ENCODE assay signal across 29 mouse cellular contexts in genomic region chr15:65196307-65196706, GRCm38 (mm10).
DNase-seq lines count a peak whose midpoint lies in the region; ATAC-seq and TF ChIP-seq lines count a peak whose summit lies in the region.
"Had no signal": no experiment of that assay in that cellular context is flagged by ENCODE, and none has a peak within 500 bp of the region (broad histone marks: within the 10 kb centered on the region; RNA-seq: fewer than 3 reads in every experiment).

No protein-coding gene starts in this region.

- intact Hi-C loops in heart, postnatal 10 days (cut with DNase I), result no loop called here

- no peak overlapping the region for H3K9ac ChIP-seq in embryonic facial prominence, embryonic 12.5 days
- H3K9ac ChIP-seq in heart, embryonic 11.5 days (ENCODE audit: low read depth, low read length), result no peak overlapping the region
- no peak overlapping the region for H3K9ac ChIP-seq in hindbrain, embryonic 13.5 days
- no peak overlapping the region for H3K9ac ChIP-seq in hindbrain, embryonic 14.5 days
- H3K9ac ChIP-seq in midbrain, postnatal 0 days (replicated peaks; ENCODE audit: low read length, poor library complexity, severe bottlenecking), result no peak overlapping the region
- no peak overlapping the region for H3K9ac ChIP-seq in midbrain, embryonic 15.5 days
- H3K9ac ChIP-seq: embryonic facial prominence, embryonic 15.5 days; forebrain, embryonic 15.5 days; heart, embryonic 12.5 days; heart, embryonic 15.5 days; intestine, embryonic 15.5 days had no signal

- H3K27ac ChIP-seq in embryonic facial prominence, embryonic 12.5 days, result no peak overlapping the region
- no peak overlapping the region for H3K27ac ChIP-seq in embryonic facial prominence, embryonic 10.5 days (replicated peaks)
- H3K27ac ChIP-seq in heart, embryonic 11.5 days (ENCODE audit: low read depth, low read length), result no peak overlapping the region
- H3K27ac ChIP-seq in hindbrain, embryonic 13.5 days, result no peak overlapping the region
- no peak overlapping the region for H3K27ac ChIP-seq in hindbrain, embryonic 14.5 days
- H3K27ac ChIP-seq in midbrain, postnatal 0 days (ENCODE audit: low read depth, low read length), result no peak overlapping the region
- H3K27ac ChIP-seq in midbrain, embryonic 15.5 days, result no peak overlapping the region
- H3K27ac ChIP-seq: embryonic facial prominence, embryonic 15.5 days; forebrain, embryonic 15.5 days; heart, embryonic 15.5 days; intestine, embryonic 15.5 days had no signal

- no peaks in the 10 kb centered on the region for H3K36me3 ChIP-seq in embryonic facial prominence, embryonic 12.5 days
- no peaks in the 10 kb centered on the region for H3K36me3 ChIP-seq in embryonic facial prominence, embryonic 10.5 days (replicated peaks)
- no peaks in the 10 kb centered on the region for H3K36me3 ChIP-seq in heart, embryonic 11.5 days (ENCODE audit: control insufficient read depth, insufficient read depth, low read length)
- H3K36me3 ChIP-seq in hindbrain, embryonic 13.5 days, result no peaks in the 10 kb centered on the region
- no peaks in the 10 kb centered on the region for H3K36me3 ChIP-seq in hindbrain, embryonic 14.5 days (replicated peaks; ENCODE audit: control insufficient read depth, insufficient read depth)
- no peaks in the 10 kb centered on the region for H3K36me3 ChIP-seq in midbrain, postnatal 0 days (ENCODE audit: insufficient read depth, low read length)
- H3K36me3 ChIP-seq in midbrain, embryonic 15.5 days (replicated peaks), result no peaks in the 10 kb centered on the region
- H3K36me3 ChIP-seq: embryonic facial prominence, embryonic 15.5 days; forebrain, embryonic 15.5 days; G1E; heart, embryonic 12.5 days; heart, embryonic 15.5 days; intestine, embryonic 15.5 days had no signal

- H3K27me3 ChIP-seq in embryonic facial prominence, embryonic 12.5 days, result no peaks in the 10 kb centered on the region
- no peaks in the 10 kb centered on the region for H3K27me3 ChIP-seq in embryonic facial prominence, embryonic 10.5 days (replicated peaks; ENCODE audit: low read depth, poor library complexity, severe bottlenecking)
- H3K27me3 ChIP-seq in heart, embryonic 11.5 days (ENCODE audit: control insufficient read depth, insufficient read depth, low read length), result no peaks in the 10 kb centered on the region
- no peaks in the 10 kb centered on the region for H3K27me3 ChIP-seq in hindbrain, embryonic 13.5 days
- no peaks in the 10 kb centered on the region for H3K27me3 ChIP-seq in hindbrain, embryonic 14.5 days (ENCODE audit: control insufficient read depth, insufficient read depth, low read length)
- no peaks in the 10 kb centered on the region for H3K27me3 ChIP-seq in midbrain, postnatal 0 days (ENCODE audit: insufficient read depth, low read length)
- no peaks in the 10 kb centered on the region for H3K27me3 ChIP-seq in midbrain, embryonic 15.5 days (replicated peaks)
- H3K27me3 ChIP-seq: CH12.LX; embryonic facial prominence, embryonic 15.5 days; forebrain, embryonic 15.5 days; heart, embryonic 12.5 days; heart, embryonic 15.5 days; intestine, embryonic 15.5 days had no signal

- H3K4me2 ChIP-seq in embryonic facial prominence, embryonic 12.5 days (replicated peaks), result no peak overlapping the region
- H3K4me2 ChIP-seq in heart, embryonic 11.5 days, result no peak overlapping the region
- no peak overlapping the region for H3K4me2 ChIP-seq in hindbrain, embryonic 13.5 days
- no peak overlapping the region for H3K4me2 ChIP-seq in hindbrain, embryonic 14.5 days (replicated peaks)
- H3K4me2 ChIP-seq in midbrain, postnatal 0 days (ENCODE audit: low read depth, low read length, poor library complexity, severe bottlenecking), result no peak overlapping the region
- no peak overlapping the region for H3K4me2 ChIP-seq in midbrain, embryonic 15.5 days
- H3K4me2 ChIP-seq: embryonic facial prominence, embryonic 15.5 days; forebrain, embryonic 15.5 days; heart, embryonic 12.5 days; heart, embryonic 15.5 days; intestine, embryonic 15.5 days had no signal

- WGBS in embryonic facial prominence, embryonic 12.5 days, result 84% methylated on average over 3 of the region's 3 CpGs
- 92% methylated on average over 3 of the region's 3 CpGs for WGBS in embryonic facial prominence, embryonic 10.5 days
- WGBS in heart, embryonic 11.5 days (ENCODE audit: insufficient replicate concordance), result 79% methylated on average over 3 of the region's 3 CpGs
- 83% methylated on average over 3 of the region's 3 CpGs for WGBS in hindbrain, embryonic 13.5 days
- 88% methylated on average over 3 of the region's 3 CpGs for WGBS in hindbrain, embryonic 14.5 days
- 93% methylated on average over 3 of the region's 3 CpGs for WGBS in midbrain, postnatal 0 days
- WGBS in midbrain, embryonic 15.5 days, result 94% methylated on average over 3 of the region's 3 CpGs

- ATAC-seq in embryonic facial prominence, embryonic 12.5 days (ENCODE audit: insufficient number of reproducible peaks, insufficient read depth, low FRiP score, low TSS enrichment), result peak; percentile 41; the same call in 1 of the 2 replicates
- ATAC-seq in heart, embryonic 11.5 days (replicated peaks; ENCODE audit: insufficient number of reproducible peaks, low FRiP score, low TSS enrichment), result 0 out of 2 replicates have a peak, but pooled peaks have one; percentile 14
- ATAC-seq in hindbrain, embryonic 13.5 days (ENCODE audit: low FRiP score), result 0 out of 2 replicates have a peak, but pooled peaks have one; percentile 43
- ATAC-seq in hindbrain, embryonic 14.5 days (ENCODE audit: low FRiP score), result no peak
- ATAC-seq in midbrain, postnatal 0 days (ENCODE audit: low FRiP score), result 0 out of 2 replicates have a peak, but pooled peaks have one; percentile 54
- no peak for ATAC-seq in midbrain, embryonic 15.5 days (replicated peaks)
- ATAC-seq: forebrain, embryonic 15.5 days; intestine, embryonic 15.5 days; Patski had no signal

- no peak for TF ChIP-seq CTCF in midbrain, postnatal 0 days (IDR thresholded peaks at IDR 0.05)

- DNase-seq in embryonic facial prominence, embryonic 10.5 days (ENCODE audit: low spot score), result no peak
- no peak for DNase-seq in heart, postnatal 10 days
- no peak for DNase-seq in hindbrain, embryonic 14.5 days (ENCODE audit: low spot score)
- DNase-seq in midbrain, postnatal 0 days (ENCODE audit: low spot score), result no peak
- DNase-seq: adrenal gland, postnatal 10 days; adrenal gland, postnatal 36 days; B cell, adult 2 months; cerebellum, adult 11 months; cerebellum, adult 2 months; cerebellum, postnatal 10 days; cerebellum, postnatal 36 days; embryo, embryonic 11 days; gastrocnemius, postnatal 10 days; gastrocnemius, postnatal 36 days; heart, postnatal 14 days; kidney, adult 11 months; kidney, adult 8-10 months had no signal

- H3K4me3 ChIP-seq in embryonic facial prominence, embryonic 12.5 days, result no peak overlapping the region
- H3K4me3 ChIP-seq in embryonic facial prominence, embryonic 10.5 days, result no peak overlapping the region
- no peak overlapping the region for H3K4me3 ChIP-seq in heart, embryonic 11.5 days (ENCODE audit: low read depth, low read length)
- no peak overlapping the region for H3K4me3 ChIP-seq in hindbrain, embryonic 13.5 days
- H3K4me3 ChIP-seq in hindbrain, embryonic 14.5 days (replicated peaks; ENCODE audit: low read length), result no peak overlapping the region
- no peak overlapping the region for H3K4me3 ChIP-seq in midbrain, postnatal 0 days (ENCODE audit: low read depth, low read length)
- no peak overlapping the region for H3K4me3 ChIP-seq in midbrain, embryonic 15.5 days
- H3K4me3 ChIP-seq: embryonic facial prominence, embryonic 15.5 days; forebrain, embryonic 15.5 days; heart, embryonic 12.5 days; heart, embryonic 15.5 days; intestine, embryonic 15.5 days had no signal

- no peaks in the 10 kb centered on the region for H3K4me1 ChIP-seq in embryonic facial prominence, embryonic 12.5 days
- no peaks in the 10 kb centered on the region for H3K4me1 ChIP-seq in embryonic facial prominence, embryonic 10.5 days
- no peaks in the 10 kb centered on the region for H3K4me1 ChIP-seq in heart, embryonic 11.5 days (ENCODE audit: control insufficient read depth, insufficient read depth, low read length)
- H3K4me1 ChIP-seq in hindbrain, embryonic 13.5 days (replicated peaks), result no peaks in the 10 kb centered on the region
- H3K4me1 ChIP-seq in hindbrain, embryonic 14.5 days (replicated peaks; ENCODE audit: control insufficient read depth, insufficient read depth, low read length), result no peaks in the 10 kb centered on the region
- H3K4me1 ChIP-seq in midbrain, postnatal 0 days (ENCODE audit: insufficient read depth, low read length), result no peaks in the 10 kb centered on the region
- H3K4me1 ChIP-seq in midbrain, embryonic 15.5 days, result no peaks in the 10 kb centered on the region
- H3K4me1 ChIP-seq: embryonic facial prominence, embryonic 15.5 days; forebrain, embryonic 15.5 days; heart, embryonic 12.5 days; heart, embryonic 15.5 days; intestine, embryonic 15.5 days had no signal

- no peaks in the 10 kb centered on the region for H3K9me3 ChIP-seq in embryonic facial prominence, embryonic 12.5 days
- no peaks in the 10 kb centered on the region for H3K9me3 ChIP-seq in embryonic facial prominence, embryonic 10.5 days
- no peaks in the 10 kb centered on the region for H3K9me3 ChIP-seq in heart, embryonic 11.5 days (replicated peaks; ENCODE audit: control insufficient read depth, low read length)
- no peaks in the 10 kb centered on the region for H3K9me3 ChIP-seq in hindbrain, embryonic 13.5 days
- no peaks in the 10 kb centered on the region for H3K9me3 ChIP-seq in hindbrain, embryonic 14.5 days (ENCODE audit: control insufficient read depth, low read length)
- no peaks in the 10 kb centered on the region for H3K9me3 ChIP-seq in midbrain, postnatal 0 days (ENCODE audit: low read length)
- H3K9me3 ChIP-seq in midbrain, embryonic 15.5 days, result no peaks in the 10 kb centered on the region
- H3K9me3 ChIP-seq: embryonic facial prominence, embryonic 15.5 days; forebrain, embryonic 15.5 days; G1E; heart, embryonic 12.5 days; heart, embryonic 15.5 days; intestine, embryonic 15.5 days had no signal

Comparison
In these comparisons a context has a peak if more than half of its experiments do, and no peak if none do; other contexts are left out.
1. ATAC-seq: peak in embryonic facial prominence, embryonic 12.5 days (single experiment), heart, embryonic 11.5 days (single experiment), hindbrain, embryonic 13.5 days (single experiment) and midbrain, postnatal 0 days (single experiment); none in hindbrain, embryonic 14.5 days (single experiment) and midbrain, embryonic 15.5 days (single experiment).